Mouse (Mus musculus): Measurements from ENCODE around the gene Smoc2. TPM values are rescaled to one million over a fixed set of nuclear protein-coding genes. Genes with fewer than 3 reads are reported as not detected.

Gene Smoc2
- polyA plus RNA-seq (2015; fragmentation: Nextera tagmentation; extraction: Ambion mirVana) = 4.2 and 6.4 TPM in 2 replicates

- Histone ChIP-seq H3K27ac (replicated peaks) (no peak within 1 kb of the TSS), H3K27me3 (peaks cover 63% of the 10 kb centered on the region), H3K9ac (peak within 1 kb of the TSS; percentile 36), H3K4me1 (replicated peaks) (peaks cover 21% of the 10 kb centered on the region), H3K9me3 (no peaks in the 10 kb centered on the region), H3K4me2 (peak within 1 kb of the TSS; percentile 99), H3K36me3 (no peaks in the 10 kb centered on the region), H3K4me3 (peak within 1 kb of the TSS; percentile 54)
- under 1% methylated on average over 60 of the region's 61 CpGs for WGBS
- peak; percentile 80 for ATAC-seq (ENCODE audit: low FRiP score, low read depth)
Observed at GRCm38 (mm10) chr17:14279177-14279965, at the start of gene Smoc2. TSS of gene Smoc2 (plus strand) at chr17:14279506.

GRCm38 (mm10) chr17:14230698-14231430, 48.4 kb upstream of the Smoc2 start:
- Histone ChIP-seq H3K9ac (no peak overlapping the region), H3K4me1 (replicated peaks) (peaks cover 8% of the 10 kb centered on the region), H3K4me3 (no peak overlapping the region), H3K9me3 (no peaks in the 10 kb centered on the region), H3K27me3 (no peaks in the 10 kb centered on the region), H3K27ac (replicated peaks) (no peak overlapping the region), H3K36me3 (no peaks in the 10 kb centered on the region), H3K4me2 (no peak overlapping the region)
- no peak; the same call in 1 of the 2 replicates for ATAC-seq (ENCODE audit: low FRiP score, low read depth)
- WGBS = 20% methylated on average over 13 of the region's 13 CpGs

GRCm38 (mm10) chr17:14232629-14233028, 46.7 kb upstream of the Smoc2 start:
- peak; percentile 32 for ATAC-seq (ENCODE audit: low FRiP score, low read depth)
- no peak overlapping the region for H3K4me3 ChIP-seq
- H3K4me2 ChIP-seq = no peak overlapping the region
- peaks cover 8% of the 10 kb centered on the region for H3K4me1 ChIP-seq (replicated peaks)
- no peak overlapping the region for H3K9ac ChIP-seq
- 58% methylated on average over 3 of the region's 3 CpGs for WGBS
- H3K27ac ChIP-seq (replicated peaks) = no peak overlapping the region
- H3K36me3 ChIP-seq = no peaks in the 10 kb centered on the region
- H3K27me3 ChIP-seq = no peaks in the 10 kb centered on the region
- no peaks in the 10 kb centered on the region for H3K9me3 ChIP-seq

GRCm38 (mm10) chr17:14233658-14234057, 45.6 kb upstream of the Smoc2 start:
- Histone ChIP-seq H3K4me3 (no peak overlapping the region), H3K9me3 (no peaks in the 10 kb centered on the region), H3K27ac (replicated peaks) (no peak overlapping the region), H3K4me2 (no peak overlapping the region), H3K4me1 (replicated peaks) (peaks cover 8% of the 10 kb centered on the region), H3K36me3 (no peaks in the 10 kb centered on the region), H3K27me3 (no peaks in the 10 kb centered on the region), H3K9ac (no peak overlapping the region)
- ATAC-seq (ENCODE audit: low FRiP score, low read depth) = no peak
- 63% methylated on average over 4 of the region's 4 CpGs for WGBS

- no peaks in the 10 kb centered on the region for H3K36me3 ChIP-seq
- H3K9me3 ChIP-seq = no peaks in the 10 kb centered on the region
- no peaks in the 10 kb centered on the region for H3K27me3 ChIP-seq
- no peak for ATAC-seq (ENCODE audit: low FRiP score, low read depth)
- H3K27ac ChIP-seq (replicated peaks) = no peak overlapping the region
- H3K4me3 ChIP-seq = no peak overlapping the region
- no peak overlapping the region for H3K9ac ChIP-seq
- 74% methylated on average over 12 of the region's 12 CpGs for WGBS
- H3K4me2 ChIP-seq = no peak overlapping the region
- H3K4me1 ChIP-seq (replicated peaks) = peaks cover 8% of the 10 kb centered on the region
Observed at GRCm38 (mm10) chr17:14234774-14235389, 44.4 kb upstream of the Smoc2 start.

- H3K9me3 ChIP-seq = no peaks in the 10 kb centered on the region
- 80% methylated on average over 6 of the region's 6 CpGs for WGBS
- no peaks in the 10 kb centered on the region for H3K27me3 ChIP-seq
- no peak overlapping the region for H3K4me3 ChIP-seq
- H3K36me3 ChIP-seq = no peaks in the 10 kb centered on the region
- H3K27ac ChIP-seq (replicated peaks) = no peak overlapping the region
- no peaks in the 10 kb centered on the region for H3K4me1 ChIP-seq (replicated peaks)
- no peak overlapping the region for H3K4me2 ChIP-seq
- H3K9ac ChIP-seq = no peak overlapping the region
- ATAC-seq (ENCODE audit: low FRiP score, low read depth) = no peak
Observed at GRCm38 (mm10) chr17:14237134-14237533, 42.2 kb upstream of the Smoc2 start.

- WGBS = 84% methylated on average over 10 of the region's 10 CpGs
- Histone ChIP-seq H3K36me3 (no peaks in the 10 kb centered on the region), H3K4me1 (replicated peaks) (no peaks in the 10 kb centered on the region), H3K9ac (no peak overlapping the region), H3K27me3 (no peaks in the 10 kb centered on the region), H3K27ac (replicated peaks) (no peak overlapping the region), H3K4me3 (no peak overlapping the region), H3K9me3 (no peaks in the 10 kb centered on the region), H3K4me2 (no peak overlapping the region)
- ATAC-seq (ENCODE audit: low FRiP score, low read depth) = no peak
Observed at GRCm38 (mm10) chr17:14239960-14240359, 39.3 kb upstream of the Smoc2 start.

- 91% methylated on average over 8 of the region's 8 CpGs for WGBS
- ATAC-seq (ENCODE audit: low FRiP score, low read depth) = no peak
- Histone ChIP-seq H3K27ac (replicated peaks) (no peak overlapping the region), H3K4me3 (no peak overlapping the region), H3K4me2 (no peak overlapping the region), H3K9ac (no peak overlapping the region), H3K27me3 (no peaks in the 10 kb centered on the region), H3K36me3 (no peaks in the 10 kb centered on the region), H3K9me3 (no peaks in the 10 kb centered on the region), H3K4me1 (replicated peaks) (no peaks in the 10 kb centered on the region)
Observed at GRCm38 (mm10) chr17:14242634-14243033, 36.7 kb upstream of the Smoc2 start.

GRCm38 (mm10) chr17:14244195-14244965, 34.9 kb upstream of the Smoc2 start:
- Histone ChIP-seq H3K4me2 (no peak overlapping the region), H3K27me3 (no peaks in the 10 kb centered on the region), H3K4me3 (no peak overlapping the region), H3K4me1 (replicated peaks) (no peaks in the 10 kb centered on the region), H3K27ac (replicated peaks) (no peak overlapping the region), H3K36me3 (no peaks in the 10 kb centered on the region), H3K9ac (no peak overlapping the region), H3K9me3 (no peaks in the 10 kb centered on the region)
- ATAC-seq (ENCODE audit: low FRiP score, low read depth) = no peak
- 69% methylated on average over 11 of the region's 11 CpGs for WGBS

- Histone ChIP-seq H3K4me1 (replicated peaks) (no peaks in the 10 kb centered on the region), H3K4me2 (no peak overlapping the region), H3K36me3 (no peaks in the 10 kb centered on the region), H3K4me3 (no peak overlapping the region), H3K9ac (no peak overlapping the region), H3K27ac (replicated peaks) (no peak overlapping the region), H3K9me3 (no peaks in the 10 kb centered on the region), H3K27me3 (no peaks in the 10 kb centered on the region)
- 89% methylated on average over 2 of the region's 2 CpGs for WGBS
- ATAC-seq (ENCODE audit: low FRiP score, low read depth) = no peak
Observed at GRCm38 (mm10) chr17:14246266-14246665, 33.0 kb upstream of the Smoc2 start.

GRCm38 (mm10) chr17:14247931-14248330, 31.4 kb upstream of the Smoc2 start:
- Histone ChIP-seq H3K4me3 (no peak overlapping the region), H3K4me1 (replicated peaks) (no peaks in the 10 kb centered on the region), H3K9ac (no peak overlapping the region), H3K27me3 (no peaks in the 10 kb centered on the region), H3K36me3 (no peaks in the 10 kb centered on the region), H3K4me2 (no peak overlapping the region), H3K27ac (replicated peaks) (no peak overlapping the region), H3K9me3 (no peaks in the 10 kb centered on the region)
- 85% methylated on average over 8 of the region's 8 CpGs for WGBS
- no peak for ATAC-seq (ENCODE audit: low FRiP score, low read depth)
